Mouse (Mus musculus) thymus, adult 2 months (tissue): ENCODE measurements around the gene Zcchc12.

Experiments
- CTCF ChIP-seq: fragments of 200-500 bp; IDR thresholded peaks from 2 replicates; pipeline ENCODE4 v1.5.1; 2012; ENCODE audit warnings: mild to moderate bottlenecking, control low read depth, low read length, moderate library complexity, borderline replicate concordance; ENCODE audit not compliant: control insufficient read depth, poor library complexity, insufficient read depth; ENCODE audit errors: extremely low read depth
- POLR2A ChIP-seq: fragments of 200-500 bp; IDR thresholded peaks from 2 replicates; pipeline ENCODE4 v1.6.1; 2012; ENCODE audit warnings: mild to moderate bottlenecking, low read length, control low read depth, moderate library complexity; ENCODE audit not compliant: control insufficient read depth, poor library complexity, insufficient read depth; ENCODE audit errors: extremely low read depth

GRCm38 (mm10) chrX:36186443-36186842 is 9.3 kb upstream of the Zcchc12 start:
- TF ChIP-seq CTCF (no peak), POLR2A (no peak)
